Mouse (Mus musculus) E14TG2a.4 (cell line): ENCODE results near the gene Por.

Experiments used
- H3K27me3 ChIP-seq: 2 replicates; pipeline ENCODE4 v1.6.1; 2014; ENCODE audit warnings: low read length, control low read depth; ENCODE audit not compliant: insufficient read depth
- H3K36me3 ChIP-seq: 2 replicates; pipeline ENCODE4 v1.6.1; 2014; ENCODE audit warnings: low read length, control low read depth; ENCODE audit not compliant: insufficient read depth
- H3K4me1 ChIP-seq: replicated peaks from 2 replicates; pipeline ENCODE4 v1.6.1; 2014; ENCODE audit warnings: low read depth, low read length, control low read depth
- H3K4me3 ChIP-seq: replicated peaks from 2 replicates; pipeline ENCODE4 v1.5.1; 2014; ENCODE audit warnings: mild to moderate bottlenecking, low read length
- H3K9me3 ChIP-seq: 2 replicates; pipeline ENCODE4 v1.6.1; 2014; ENCODE audit warnings: low read length, control low read depth
- CTCF ChIP-seq: conservative IDR thresholded peaks from 2 replicates; pipeline ENCODE4 v1.5.1; 2014; ENCODE audit warnings: low read length
- NANOG ChIP-seq: IDR thresholded peaks from 2 replicates; pipeline ENCODE4 v1.6.1; 2014; ENCODE audit warnings: borderline replicate concordance, low read length, mixed read lengths
- POU5F1 ChIP-seq: IDR thresholded peaks from 2 replicates; pipeline ENCODE4 v1.6.1; 2014; ENCODE audit warnings: low read length, borderline replicate concordance

Por gene

GRCm38 (mm10) chr5:135697711-135698111 is 27.9 kb downstream of the Por start:
- no peaks in the 10 kb centered on the region for H3K27me3 ChIP-seq
- H3K4me1 ChIP-seq = peaks cover 48% of the 10 kb centered on the region
- H3K9me3 ChIP-seq = no peaks in the 10 kb centered on the region
- TF ChIP-seq POU5F1 = no peak
- TF ChIP-seq CTCF = no peak
- TF ChIP-seq NANOG = no peak
- H3K4me3 ChIP-seq = no peak overlapping the region
- peaks cover 20% of the 10 kb centered on the region for H3K36me3 ChIP-seq

GRCm38 (mm10) chr5:135701601-135702000 is 31.8 kb downstream of the Por start:
- no peaks in the 10 kb centered on the region for H3K9me3 ChIP-seq
- H3K4me1 ChIP-seq = peaks cover 41% of the 10 kb centered on the region
- no peaks in the 10 kb centered on the region for H3K27me3 ChIP-seq
- no peak overlapping the region for H3K4me3 ChIP-seq
- TF ChIP-seq POU5F1 (no peak), NANOG (no peak), CTCF (no peak)
- H3K36me3 ChIP-seq = peaks cover 33% of the 10 kb centered on the region

DNA sequence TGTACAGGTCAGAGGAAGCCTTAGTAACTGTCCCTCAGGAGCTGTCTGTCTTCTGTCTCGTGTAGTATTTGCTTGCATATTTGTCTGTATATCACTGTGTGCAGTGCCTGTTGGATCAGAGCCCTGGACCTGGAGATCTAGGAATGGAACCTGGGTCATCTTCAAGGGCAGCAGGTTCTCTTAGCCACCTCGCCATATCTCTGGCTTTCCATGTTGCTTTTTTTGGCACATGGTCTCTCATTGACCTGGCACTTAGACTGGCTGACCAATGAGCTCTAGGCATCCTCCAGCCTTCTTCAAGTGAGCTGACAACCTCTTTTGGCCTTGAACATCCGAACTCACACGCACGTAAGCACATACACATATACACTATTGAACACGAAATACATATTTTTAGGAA is 32.4 kb downstream of the Por start:
- Histone ChIP-seq H3K36me3 (peaks cover 39% of the 10 kb centered on the region), H3K27me3 (no peaks in the 10 kb centered on the region)

GRCm38 (mm10) chr5:135702682-135703192 is 32.9 kb downstream of the Por start:
- H3K9me3 ChIP-seq = no peaks in the 10 kb centered on the region
- no peak overlapping the region for H3K4me3 ChIP-seq
- H3K36me3 ChIP-seq = peaks cover 44% of the 10 kb centered on the region
- peaks cover 51% of the 10 kb centered on the region for H3K4me1 ChIP-seq
- TF ChIP-seq NANOG (no peak), POU5F1 (no peak), CTCF (no peak; the same call in 1 of the 2 replicates)
- no peaks in the 10 kb centered on the region for H3K27me3 ChIP-seq

More for the DNA sequence above, 32.4 kb downstream of the Por start:
- no peak for TF ChIP-seq POU5F1
- no peak for TF ChIP-seq NANOG
- TF ChIP-seq CTCF = no peak
- Histone ChIP-seq H3K4me1 (peaks cover 46% of the 10 kb centered on the region), H3K4me3 (no peak overlapping the region), H3K9me3 (no peaks in the 10 kb centered on the region)

DNA sequence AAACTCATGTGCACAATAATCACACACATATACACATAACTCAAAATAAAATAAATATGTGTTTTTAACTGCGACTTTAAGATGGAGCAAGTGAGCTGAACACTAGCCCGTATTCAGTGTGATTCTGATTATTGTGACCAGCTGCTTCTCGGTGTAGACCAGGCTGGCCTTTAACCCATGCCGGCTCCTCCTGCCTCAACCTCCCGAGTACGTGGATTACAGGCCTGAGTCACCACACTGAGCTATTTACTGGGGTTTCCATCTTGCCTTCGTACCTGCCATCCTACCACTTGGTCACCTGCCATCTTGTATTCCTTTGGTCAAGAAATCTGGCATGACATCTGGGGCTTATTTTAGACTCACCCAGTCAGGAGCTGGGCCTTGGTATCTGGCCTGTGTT is 33.6 kb downstream of the Por start:
- no peaks in the 10 kb centered on the region for H3K9me3 ChIP-seq
- H3K4me3 ChIP-seq = no peak overlapping the region
- H3K4me1 ChIP-seq = peaks cover 55% of the 10 kb centered on the region
- peaks cover 51% of the 10 kb centered on the region for H3K36me3 ChIP-seq
- no peak for TF ChIP-seq NANOG
- TF ChIP-seq CTCF = no peak
- TF ChIP-seq POU5F1 = no peak
- H3K27me3 ChIP-seq = no peaks in the 10 kb centered on the region

DNA sequence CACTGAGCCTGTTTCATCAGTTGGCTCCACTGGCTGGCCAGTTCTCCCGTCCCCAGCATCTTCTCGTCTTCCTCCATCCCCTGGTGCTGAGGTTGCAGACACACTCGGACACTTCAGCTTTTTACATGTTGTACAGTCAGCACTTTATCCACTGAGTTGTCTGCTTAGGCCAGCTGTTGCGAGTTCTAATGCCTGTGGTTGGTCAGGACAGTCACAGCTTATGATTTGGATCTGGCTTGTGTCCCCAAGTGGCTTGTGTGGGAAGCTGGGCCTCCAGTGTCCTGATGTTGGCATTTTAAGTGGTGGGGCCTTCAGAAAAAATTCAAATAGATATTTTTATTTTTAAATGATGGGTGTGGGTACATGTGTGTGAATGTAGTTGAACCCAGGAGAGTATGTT is 35.5 kb downstream of the Por start:
- TF ChIP-seq POU5F1 = no peak
- no peaks in the 10 kb centered on the region for H3K27me3 ChIP-seq
- no peak overlapping the region for H3K4me3 ChIP-seq
- peaks cover 44% of the 10 kb centered on the region for H3K4me1 ChIP-seq
- peaks cover 63% of the 10 kb centered on the region for H3K36me3 ChIP-seq
- no peaks in the 10 kb centered on the region for H3K9me3 ChIP-seq

GRCm38 (mm10) chr5:135707039-135707438 is 37.2 kb downstream of the Por start:
- no peaks in the 10 kb centered on the region for H3K9me3 ChIP-seq
- no peaks in the 10 kb centered on the region for H3K27me3 ChIP-seq
- H3K4me1 ChIP-seq = peaks cover 30% of the 10 kb centered on the region
- H3K4me3 ChIP-seq = no peak overlapping the region
- H3K36me3 ChIP-seq = peaks cover 61% of the 10 kb centered on the region
- TF ChIP-seq CTCF = no peak

- Histone ChIP-seq H3K4me1 (peaks cover 30% of the 10 kb centered on the region), H3K9me3 (no peaks in the 10 kb centered on the region), H3K27me3 (no peaks in the 10 kb centered on the region), H3K4me3 (no peak overlapping the region), H3K36me3 (peaks cover 57% of the 10 kb centered on the region)
- TF ChIP-seq POU5F1 (no peak), CTCF (no peak), NANOG (no peak)
Observed at GRCm38 (mm10) chr5:135707855-135708254, 38.0 kb downstream of the Por start.

DNA sequence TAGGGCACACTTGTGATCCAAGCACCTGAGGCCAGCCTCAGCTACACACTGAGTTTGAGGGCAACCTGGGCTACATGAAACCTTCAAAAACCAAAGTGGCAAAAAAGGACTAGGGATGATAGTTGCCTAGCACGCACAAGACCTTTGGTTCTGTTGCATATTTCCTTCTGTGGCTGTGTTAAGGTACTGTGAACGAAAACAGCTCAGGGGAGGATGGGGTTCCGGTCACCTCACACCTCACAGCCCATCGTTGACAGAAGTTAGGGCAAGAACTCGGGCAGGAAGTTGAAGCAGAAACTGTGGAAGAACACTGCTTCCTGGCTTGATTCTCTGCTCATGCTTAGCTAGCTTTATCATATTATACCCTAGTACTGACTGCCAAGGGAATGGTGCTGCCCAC is 39.9 kb downstream of the Por start:
- Histone ChIP-seq H3K4me1 (peaks cover 35% of the 10 kb centered on the region), H3K36me3 (peaks cover 53% of the 10 kb centered on the region), H3K27me3 (no peaks in the 10 kb centered on the region), H3K9me3 (no peaks in the 10 kb centered on the region), H3K4me3 (no peak overlapping the region)
- TF ChIP-seq CTCF = no peak
